Mouse (Mus musculus) 416B (cell line): ENCODE data around the gene Dpy19l3.

Experiments used
- DNase-seq: peaks from one replicate; pipeline ENCODE4 v3.0.0; 2011; ENCODE audit warnings: low read depth

Dpy19l3 gene

GRCm38 (mm10) chr7:35750873-35751272 is 3.4 kb downstream of the Dpy19l3 start:
- DNase-seq = peak; percentile 21

- no peak for DNase-seq
Measured at GRCm38 (mm10) chr7:35747397-35747964, 6.8 kb downstream of the Dpy19l3 start.

GRCm38 (mm10) chr7:35746686-35747396 is 7.4 kb downstream of the Dpy19l3 start:
- DNase-seq = no peak

DNA sequence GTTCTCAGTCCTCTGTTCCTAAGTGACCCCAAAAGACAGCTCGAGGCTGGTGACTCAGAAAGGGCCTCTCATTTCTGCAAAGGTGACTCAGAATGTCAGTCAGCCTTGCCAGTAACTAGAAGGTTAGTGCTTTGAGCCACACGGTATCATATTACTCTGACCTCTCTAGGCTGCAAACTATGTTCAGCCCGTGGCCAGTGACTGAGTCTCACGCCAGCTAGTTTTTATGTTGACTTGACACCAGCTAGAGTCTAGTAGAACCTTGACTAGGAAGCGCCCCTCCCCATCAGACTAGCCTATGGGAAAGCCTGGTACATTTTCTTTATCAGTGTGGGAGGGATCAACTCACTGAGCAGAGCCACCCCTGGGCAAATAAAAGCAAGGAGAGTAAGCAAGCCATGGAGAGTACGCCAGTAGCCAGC is 9.0 kb downstream of the Dpy19l3 start:
- DNase-seq = peak; percentile 85

- DNase-seq = no peak
Measured at GRCm38 (mm10) chr7:35744771-35745170, 9.5 kb downstream of the Dpy19l3 start.

DNA sequence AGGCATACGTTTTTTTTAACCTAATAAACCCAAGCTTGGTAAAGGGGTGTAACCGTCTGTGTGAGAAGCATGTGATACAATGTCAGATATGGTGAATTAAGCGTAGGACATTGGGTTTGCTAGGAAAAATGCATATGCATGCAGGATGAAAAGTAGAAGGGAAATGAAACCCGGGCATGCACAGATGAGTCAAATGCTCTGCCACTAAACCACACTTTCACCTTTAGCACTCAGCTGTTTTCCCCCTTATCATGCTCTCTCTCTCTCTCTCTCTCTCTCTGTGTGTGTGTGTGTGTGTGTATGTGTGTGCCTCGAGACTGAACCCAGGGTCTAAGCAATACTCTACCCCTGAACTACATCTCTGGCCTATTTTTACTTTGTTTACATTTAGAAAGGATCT is 11.9 kb downstream of the Dpy19l3 start:
- DNase-seq = peak; percentile 47

DNA sequence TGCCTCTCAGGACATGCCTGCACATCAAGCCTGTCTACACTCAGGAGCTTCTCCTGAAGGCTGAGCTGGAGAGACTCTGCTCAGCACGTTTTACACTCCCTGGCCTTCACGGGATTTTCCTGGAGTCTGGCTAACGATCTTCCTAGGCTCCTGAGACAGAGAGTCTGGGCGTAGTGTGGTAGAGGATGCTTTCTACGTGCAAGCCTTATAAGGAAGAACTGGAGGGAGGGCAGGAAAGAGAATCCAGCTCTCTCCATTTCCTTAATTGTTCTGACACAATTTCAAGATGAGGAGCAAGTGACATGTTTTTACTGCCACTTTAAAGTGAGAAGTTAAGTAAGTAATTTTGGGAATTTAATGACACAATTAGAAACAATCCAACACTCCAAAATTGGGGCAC is 12.4 kb downstream of the Dpy19l3 start:
- peak; percentile 23 for DNase-seq

- peak; percentile 68 for DNase-seq
Measured at GRCm38 (mm10) chr7:35740489-35741230, 13.6 kb downstream of the Dpy19l3 start.

GRCm38 (mm10) chr7:35738871-35739270 is 15.4 kb downstream of the Dpy19l3 start:
- DNase-seq = no peak

GRCm38 (mm10) chr7:35733313-35734050 is 20.8 kb downstream of the Dpy19l3 start:
- DNase-seq = no peak

- no peak for DNase-seq
Measured at GRCm38 (mm10) chr7:35732585-35733059, 21.6 kb downstream of the Dpy19l3 start.

DNA sequence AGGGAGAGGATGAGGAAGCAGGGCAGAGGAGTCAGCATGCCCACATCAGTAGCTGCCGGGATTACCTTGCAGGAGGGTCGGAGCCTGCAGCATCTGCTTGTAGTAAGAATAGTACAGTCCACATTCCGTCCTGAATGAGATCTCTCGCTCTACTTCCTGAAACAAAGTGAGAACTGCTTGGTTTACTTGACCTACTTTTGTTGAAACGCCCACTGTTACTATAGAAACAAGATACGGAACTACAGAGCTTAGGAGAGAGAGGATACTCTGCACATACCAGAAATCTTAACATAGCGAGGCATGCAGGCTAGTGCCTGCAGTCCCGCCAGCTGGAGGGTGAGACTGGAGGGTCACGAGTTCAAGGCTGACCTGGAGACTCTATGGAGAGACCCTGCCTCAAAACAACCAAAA is 24.6 kb downstream of the Dpy19l3 start:
- DNase-seq = no peak

GRCm38 (mm10) chr7:35728376-35728775 is 25.9 kb downstream of the Dpy19l3 start:
- DNase-seq = no peak

GRCm38 (mm10) chr7:35723035-35723434 is 31.2 kb downstream of the Dpy19l3 start:
- no peak for DNase-seq

DNA sequence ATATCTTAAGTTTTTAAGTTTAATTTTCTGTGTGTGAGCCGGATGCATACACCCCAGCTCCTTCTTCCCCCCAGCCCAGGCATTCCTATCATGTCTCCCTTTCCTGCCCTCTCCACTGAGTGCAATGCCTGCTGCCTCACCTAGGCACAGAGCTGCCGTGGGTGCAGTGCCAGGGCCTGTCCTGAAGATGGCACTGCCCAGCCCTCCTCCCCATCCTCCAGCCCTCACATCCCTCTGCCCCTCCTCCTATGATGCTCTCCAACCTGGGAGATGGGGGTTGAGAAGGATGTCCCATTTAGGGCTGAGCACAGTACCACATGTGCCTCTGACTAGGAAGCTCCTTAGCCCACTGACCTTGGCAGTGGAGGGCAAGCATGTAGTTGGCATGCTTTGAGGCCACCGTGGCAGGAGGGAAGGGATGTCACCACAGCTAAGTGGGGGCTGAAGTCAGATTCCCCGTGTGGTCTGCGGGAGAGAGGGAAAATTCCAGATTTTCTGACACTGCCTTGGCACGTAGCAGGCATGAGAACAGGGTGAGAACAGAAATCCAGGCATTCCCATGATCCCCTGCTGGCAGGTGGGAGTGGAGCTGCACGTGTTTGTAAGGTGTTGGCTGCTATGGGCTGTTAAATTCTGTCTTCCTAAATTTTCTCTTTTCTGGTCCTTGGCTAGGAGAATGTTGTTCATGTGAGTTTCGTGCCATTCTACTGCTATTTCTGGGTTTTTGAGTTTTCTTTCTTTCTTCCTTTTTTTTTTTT is 35.7 kb downstream of the Dpy19l3 start:
- DNase-seq = no peak

GRCm38 (mm10) chr7:35710366-35710765 is 43.9 kb downstream of the Dpy19l3 start:
- DNase-seq = peak; percentile 46

DNA sequence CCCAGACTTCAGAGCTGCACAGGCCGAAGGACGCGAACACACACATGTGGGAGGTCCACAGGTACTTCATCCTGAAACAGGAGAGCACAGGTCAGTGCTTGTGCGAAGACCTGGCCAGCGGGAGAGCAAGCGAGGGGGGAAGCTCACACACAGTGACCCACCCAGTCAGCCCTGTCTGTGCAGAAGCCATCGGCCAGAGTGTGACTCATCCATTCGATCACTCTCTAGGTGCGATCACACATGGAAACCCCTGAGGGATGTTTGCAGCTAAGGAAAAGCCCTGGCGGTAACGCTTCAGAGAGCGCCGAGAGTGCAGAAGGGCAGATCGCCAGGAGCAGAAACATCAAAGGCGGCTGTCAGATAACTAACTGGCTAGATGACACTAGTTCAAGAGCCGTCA is 46.2 kb downstream of the Dpy19l3 start:
- DNase-seq = no peak

GRCm38 (mm10) chr7:35699005-35699404 is 55.2 kb downstream of the Dpy19l3 start:
- DNase-seq = no peak

- peak; percentile 13 for DNase-seq
Measured at GRCm38 (mm10) chr7:35698073-35698472, 56.2 kb downstream of the Dpy19l3 start.

GRCm38 (mm10) chr7:35692641-35693040 is 61.6 kb downstream of the Dpy19l3 start:
- DNase-seq = no peak

DNA sequence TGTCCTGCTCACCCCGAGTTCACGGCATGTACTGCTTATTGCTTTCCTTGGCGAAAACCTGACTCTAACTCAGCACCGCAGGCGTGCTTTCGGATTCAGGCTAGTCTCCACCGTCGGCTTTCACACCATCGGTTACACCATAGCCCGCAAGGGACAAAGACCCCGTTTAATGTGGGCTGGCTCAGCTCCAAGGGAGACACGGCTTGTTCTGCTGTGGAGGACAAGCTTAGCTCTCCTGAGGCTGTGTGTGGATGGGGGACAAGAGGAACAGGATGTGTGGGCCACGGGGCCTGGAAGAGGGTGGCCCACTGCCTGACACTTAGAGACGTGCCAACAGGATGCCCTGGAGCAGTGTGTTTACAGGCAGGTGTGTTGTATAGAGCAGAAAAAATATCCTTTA is 62.1 kb downstream of the Dpy19l3 start:
- DNase-seq = no peak
